Comparison of ENCODE assay signal across 37 mouse cellular contexts in genomic region chr2:130390993-130391625, GRCm38 (mm10). TPM values are rescaled to one million over a fixed set of nuclear protein-coding genes. Genes with fewer than 3 reads are reported as not detected.
DNase-seq lines count a peak whose midpoint lies in the region; ATAC-seq and TF ChIP-seq lines count a peak whose summit lies in the region.
"Had no signal": no experiment of that assay in that cellular context is flagged by ENCODE, and none has a peak within 500 bp of the region (broad histone marks: within the 10 kb centered on the region; RNA-seq: fewer than 3 reads in every experiment).

No protein-coding gene starts in this region.

- no peak overlapping the region for H3K4me3 ChIP-seq in kidney, embryonic 16.5 days (ENCODE audit: low read length)
- no peak overlapping the region for H3K4me3 ChIP-seq in thymus, adult 2 months (ENCODE audit: control insufficient read depth, insufficient read depth, low read length)
- H3K4me3 ChIP-seq in gastrocnemius, adult 2 months, result no peak overlapping the region
- H3K4me3 ChIP-seq in intestine, postnatal 0 days (ENCODE audit: low read depth, low read length), result no peak overlapping the region
- H3K4me3 ChIP-seq: forebrain, embryonic 13.5 days; heart, adult 2 months; heart, embryonic 13.5 days; hindbrain, embryonic 13.5 days; layer of hippocampus, adult 2 months; left cerebral cortex, adult 2 months; limb, embryonic 12.5 days; liver, embryonic 15.5 days; midbrain, embryonic 10.5 days; myocyte; neural tube, embryonic 12.5 days had no signal

- no peak for TF ChIP-seq CTCF in thymus, adult 2 months (IDR thresholded peaks at IDR 0.05; ENCODE audit: borderline replicate concordance, control insufficient read depth, extremely low read depth, insufficient read depth, low read length, poor library complexity)
- no peak for TF ChIP-seq CTCF in gastrocnemius, adult 2 months (IDR thresholded peaks at IDR 0.05)
- no peak for TF ChIP-seq CTCF in intestine, postnatal 0 days (IDR thresholded peaks at IDR 0.05; ENCODE audit: low read depth)

- H3K9ac ChIP-seq in kidney, embryonic 16.5 days (replicated peaks; ENCODE audit: low read length), result 0 out of 2 replicates have a peak overlapping the region, but pooled peaks have one; percentile 8
- H3K9ac ChIP-seq in intestine, postnatal 0 days (ENCODE audit: low read depth, low read length), result no peak overlapping the region
- H3K9ac ChIP-seq: forebrain, embryonic 13.5 days; heart, embryonic 13.5 days; hindbrain, embryonic 13.5 days; limb, embryonic 12.5 days; liver, embryonic 15.5 days; lung, embryonic 14.5 days; neural tube, embryonic 12.5 days had no signal

- peak; percentile 64 for DNase-seq in heart, adult 11 months
- no peak for DNase-seq in heart, postnatal 25 days (ENCODE audit: low spot score)
- no peak for DNase-seq in kidney, postnatal 10 days
- peak; percentile 71 for DNase-seq in thymus, adult 2 months
- DNase-seq in thymus, postnatal 36 days, result peak; percentile 63 to 82
- DNase-seq in gastrocnemius, adult 2 months, result no peak
- DNase-seq: adrenal gland, adult 8-10 months; cerebellum, adult 8-10 months; cerebellum, postnatal 25 days; gastrocnemius, postnatal 36 days; heart, adult 2 months; heart, postnatal 14 days; kidney, postnatal 14 days; lung, embryonic 14.5 days; lung, postnatal 14 days; right cerebral cortex, postnatal 4 days had no signal

- H3K9me3 ChIP-seq in kidney, embryonic 16.5 days (ENCODE audit: low read length), result no peaks in the 10 kb centered on the region
- H3K9me3 ChIP-seq in intestine, postnatal 0 days (ENCODE audit: control insufficient read depth), result no peaks in the 10 kb centered on the region
- H3K9me3 ChIP-seq: forebrain, embryonic 13.5 days; G1E; heart, embryonic 13.5 days; hindbrain, embryonic 13.5 days; limb, embryonic 12.5 days; liver, embryonic 15.5 days; midbrain, embryonic 10.5 days; neural tube, embryonic 12.5 days had no signal

- H3K27ac ChIP-seq in kidney, embryonic 16.5 days (ENCODE audit: low read length), result peak overlapping the region; percentile 45
- H3K27ac ChIP-seq in thymus, adult 2 months (ENCODE audit: control insufficient read depth, insufficient read depth, low read length), result peak overlapping the region; percentile 69
- no peak overlapping the region for H3K27ac ChIP-seq in gastrocnemius, adult 2 months
- no peak overlapping the region for H3K27ac ChIP-seq in intestine, postnatal 0 days (ENCODE audit: low read depth, low read length)
- H3K27ac ChIP-seq: forebrain, embryonic 13.5 days; heart, adult 2 months; heart, embryonic 13.5 days; hindbrain, embryonic 13.5 days; layer of hippocampus, adult 2 months; left cerebral cortex, adult 2 months; limb, embryonic 12.5 days; liver, embryonic 15.5 days; midbrain, embryonic 10.5 days; neural tube, embryonic 12.5 days had no signal

- 59% methylated on average over 11 of the region's 11 CpGs for WGBS in kidney, embryonic 16.5 days
- 32% methylated on average over 11 of the region's 11 CpGs for WGBS in thymus, adult 2 months
- WGBS in intestine, postnatal 0 days, result 72% methylated on average over 11 of the region's 11 CpGs

- H3K4me1 ChIP-seq in kidney, embryonic 16.5 days (ENCODE audit: insufficient read depth, low read length), result 0 out of 2 replicates have a peak, but pooled peaks cover under 1% of the 10 kb centered on the region
- peaks cover 15% of the 10 kb centered on the region for H3K4me1 ChIP-seq in thymus, adult 2 months (replicated peaks; ENCODE audit: control insufficient read depth, insufficient read depth, low read length)
- no peaks in the 10 kb centered on the region for H3K4me1 ChIP-seq in intestine, postnatal 0 days (replicated peaks; ENCODE audit: control insufficient read depth, insufficient read depth, low read length)
- H3K4me1 ChIP-seq: forebrain, embryonic 13.5 days; heart, embryonic 13.5 days; hindbrain, embryonic 13.5 days; liver, embryonic 15.5 days; midbrain, embryonic 10.5 days; neural tube, embryonic 12.5 days had no signal

- 0 out of 2 replicates have a peak, but pooled peaks have one; percentile 24 for TF ChIP-seq POLR2A in thymus, adult 2 months (IDR thresholded peaks at IDR 0.05; ENCODE audit: control insufficient read depth, extremely low read depth, insufficient read depth, low read length, poor library complexity)

- H3K36me3 ChIP-seq in kidney, embryonic 16.5 days (ENCODE audit: insufficient read depth, low read length), result peaks cover 25% of the 10 kb centered on the region
- H3K36me3 ChIP-seq in thymus, adult 2 months (ENCODE audit: control insufficient read depth, insufficient read depth, low read length), result no peaks in the 10 kb centered on the region
- no peaks in the 10 kb centered on the region; the same call in 1 of the 2 replicates for H3K36me3 ChIP-seq in intestine, postnatal 0 days (ENCODE audit: control insufficient read depth, insufficient read depth)
- H3K36me3 ChIP-seq: G1E; liver, embryonic 15.5 days had no signal

- no peak overlapping the region for H3K4me2 ChIP-seq in kidney, embryonic 16.5 days (replicated peaks; ENCODE audit: low read depth, low read length)
- no peak overlapping the region for H3K4me2 ChIP-seq in intestine, postnatal 0 days (replicated peaks; ENCODE audit: low read depth)
- H3K4me2 ChIP-seq: forebrain, embryonic 13.5 days; heart, embryonic 13.5 days; hindbrain, embryonic 13.5 days; limb, embryonic 12.5 days; liver, embryonic 15.5 days; lung, embryonic 14.5 days; neural tube, embryonic 12.5 days had no signal

- H3K27me3 ChIP-seq in kidney, embryonic 16.5 days (ENCODE audit: insufficient read depth, low read length), result no peaks in the 10 kb centered on the region
- H3K27me3 ChIP-seq in thymus, adult 2 months (ENCODE audit: control insufficient read depth, insufficient read depth, low read length), result no peaks in the 10 kb centered on the region
- H3K27me3 ChIP-seq in intestine, postnatal 0 days (replicated peaks; ENCODE audit: control insufficient read depth, insufficient read depth, low read length), result no peaks in the 10 kb centered on the region; the same call in 1 of the 2 replicates
- H3K27me3 ChIP-seq: forebrain, embryonic 13.5 days; heart, embryonic 13.5 days; limb, embryonic 12.5 days; neural tube, embryonic 12.5 days had no signal

- 0 out of 2 replicates have a peak, but pooled peaks have one; percentile 43 for ATAC-seq in kidney, embryonic 16.5 days (ENCODE audit: low FRiP score, low TSS enrichment)
- ATAC-seq in intestine, postnatal 0 days, result no peak
- ATAC-seq: forebrain, embryonic 13.5 days; intestine, embryonic 16.5 days had no signal

- intact Hi-C loops in heart, postnatal 25 days (cut with DNase I), result no loop called here
- intact Hi-C loops in gastrocnemius, adult 2 months (cut with DNase I), result no loop called here

RNA-seq across cellular contexts. Expression of gene Cpxm1, which starts 6.3 kb away (rescaled TPM):
- total RNA-seq in heart, postnatal 25 days (2021), result 1 to 10 TPM; 3.9 to 4.2 TPM
- 104 and 105 TPM in 2 replicates for polyA plus RNA-seq in kidney, embryonic 16.5 days (2015; fragmentation: Nextera tagmentation; extraction: Ambion mirVana)
- polyA plus RNA-seq in thymus, adult 2 months (2012; rRNA removed), result 7.2 and 9.6 TPM in 2 replicates
- 1 to 10 TPM; 1.0 to 1.1 TPM for total RNA-seq in gastrocnemius, adult 2 months (2021)
- polyA plus RNA-seq in intestine, postnatal 0 days (2015; fragmentation: Nextera tagmentation; extraction: Ambion mirVana), result 5.2 and 7.8 TPM in 2 replicates
- total RNA-seq: G1E had no signal
- polyA plus RNA-seq: G1E had no signal

RNA-seq across cellular contexts. Expression of gene Gm28372, which starts 13.9 kb away (rescaled TPM):
- not detected for total RNA-seq in heart, postnatal 25 days (2021)
- polyA plus RNA-seq in kidney, embryonic 16.5 days (2015; fragmentation: Nextera tagmentation; extraction: Ambion mirVana), result not detected in 2 replicates
- polyA plus RNA-seq in thymus, adult 2 months (2012; rRNA removed), result not detected in 2 replicates
- total RNA-seq in gastrocnemius, adult 2 months (2021), result not detected
- polyA plus RNA-seq in intestine, postnatal 0 days (2015; fragmentation: Nextera tagmentation; extraction: Ambion mirVana), result not detected in 2 replicates
- total RNA-seq: adrenal gland, adult 8-10 months; adrenal gland, postnatal 4 days; G1E; gastrocnemius, postnatal 36 days; heart, adult 2 months; heart, postnatal 14 days; layer of hippocampus, adult 2 months; layer of hippocampus, postnatal 14 days; left cerebral cortex, adult 2 months; left cerebral cortex, postnatal 25 days; liver, adult 2 months; midbrain, postnatal 0 days had no signal
- polyA plus RNA-seq: embryonic facial prominence, embryonic 11.5 days; G1E; heart, adult 2 months; heart, embryonic 13.5 days; hindbrain, embryonic 13.5 days; intestine, embryonic 16.5 days; liver, adult 2 months; liver, embryonic 15.5 days; lung, embryonic 14.5 days; midbrain, embryonic 10.5 days; spleen, adult 2 months had no signal

RNA-seq across cellular contexts. Expression of gene 1700020A23Rik, which starts 13.9 kb away (rescaled TPM):
- total RNA-seq in heart, postnatal 25 days (2021), result not detected
- polyA plus RNA-seq in kidney, embryonic 16.5 days (2015; fragmentation: Nextera tagmentation; extraction: Ambion mirVana), result not detected in 2 replicates
- 0.26 TPM in 1 of 2 replicates, not detected in the other for polyA plus RNA-seq in thymus, adult 2 months (2012; rRNA removed)
- total RNA-seq in gastrocnemius, adult 2 months (2021), result not detected
- polyA plus RNA-seq in intestine, postnatal 0 days (2015; fragmentation: Nextera tagmentation; extraction: Ambion mirVana), result not detected in 2 replicates
- total RNA-seq: adrenal gland, postnatal 4 days; G1E; gastrocnemius, postnatal 36 days; heart, adult 2 months; heart, postnatal 14 days; layer of hippocampus, adult 2 months; layer of hippocampus, postnatal 14 days; left cerebral cortex, adult 2 months; left cerebral cortex, postnatal 25 days; liver, adult 2 months; midbrain, postnatal 0 days had no signal
- polyA plus RNA-seq: embryonic facial prominence, embryonic 11.5 days; G1E; heart, adult 2 months; heart, embryonic 13.5 days; limb, embryonic 12.5 days; liver, adult 2 months; liver, embryonic 15.5 days; lung, embryonic 14.5 days; midbrain, embryonic 10.5 days; myocyte; spleen, adult 2 months had no signal

RNA-seq across cellular contexts. Expression of gene Tmem239, which starts 15.2 kb away (rescaled TPM):
- total RNA-seq in heart, postnatal 25 days (2021), result not detected
- not detected in 2 replicates for polyA plus RNA-seq in kidney, embryonic 16.5 days (2015; fragmentation: Nextera tagmentation; extraction: Ambion mirVana)
- not detected in 2 replicates for polyA plus RNA-seq in thymus, adult 2 months (2012; rRNA removed)
- total RNA-seq in gastrocnemius, adult 2 months (2021), result not detected
- polyA plus RNA-seq in intestine, postnatal 0 days (2015; fragmentation: Nextera tagmentation; extraction: Ambion mirVana), result not detected in 2 replicates
- total RNA-seq: adrenal gland, adult 8-10 months; adrenal gland, postnatal 4 days; G1E; gastrocnemius, postnatal 36 days; heart, adult 2 months; heart, postnatal 14 days; layer of hippocampus, adult 2 months; layer of hippocampus, postnatal 14 days; left cerebral cortex, adult 2 months; left cerebral cortex, postnatal 25 days; liver, adult 2 months; midbrain, postnatal 0 days had no signal
- polyA plus RNA-seq: embryonic facial prominence, embryonic 11.5 days; forebrain, embryonic 13.5 days; G1E; heart, adult 2 months; intestine, embryonic 16.5 days; limb, embryonic 12.5 days; liver, adult 2 months; liver, embryonic 15.5 days; lung, embryonic 14.5 days; midbrain, postnatal 0 days; myocyte; neural tube, embryonic 12.5 days; spleen, adult 2 months had no signal

RNA-seq across cellular contexts. Expression of gene Vps16, which starts 33.0 kb away (rescaled TPM):
- 10 to 100 TPM; 21.9 to 26.6 TPM for total RNA-seq in heart, postnatal 25 days (2021)
- polyA plus RNA-seq in kidney, embryonic 16.5 days (2015; fragmentation: Nextera tagmentation; extraction: Ambion mirVana), result 109 and 115 TPM in 2 replicates
- polyA plus RNA-seq in thymus, adult 2 months (2012; rRNA removed), result 189 and 213 TPM in 2 replicates
- 10 to 100 TPM; 15.7 to 19.1 TPM for total RNA-seq in gastrocnemius, adult 2 months (2021)
- polyA plus RNA-seq in intestine, postnatal 0 days (2015; fragmentation: Nextera tagmentation; extraction: Ambion mirVana), result 35.2 and 39.6 TPM in 2 replicates

Comparison
In these comparisons a context has a peak if more than half of its experiments do, and no peak if none do; other contexts are left out.
1. DNase-seq: peak in heart, adult 11 months (single experiment), thymus, adult 2 months (single experiment) and thymus, postnatal 36 days (2 of 2); none in heart, postnatal 25 days (single experiment), kidney, postnatal 10 days (single experiment) and gastrocnemius, adult 2 months (single experiment).
2. H3K27ac ChIP-seq: peak in kidney, embryonic 16.5 days (single experiment) and thymus, adult 2 months (single experiment); none in gastrocnemius, adult 2 months (single experiment) and intestine, postnatal 0 days (single experiment).